Mouse (Mus musculus) forebrain, embryonic 13.5 days (tissue): ENCODE results near the gene Olfr1358. TPM values are rescaled to one million over a fixed set of nuclear protein-coding genes. Genes with fewer than 3 reads are reported as not detected.

Source experiments
- microRNA-seq: library from miRNA; unstranded; fragments of <30 nt; microRNA quantifications from one replicate; pipeline ENCODE4, GENCODE M21; 2016
- polyA plus RNA-seq: library from polyadenylated mRNA; unstranded; fragments of >200 nt; fragmentation: Nextera tagmentation; extraction: Ambion mirVana; gene quantifications from 2 replicates; pipeline ENCODE4 v1.2.1, GENCODE M21; 2015

The Olfr1358 gene
- polyA plus RNA-seq, 1 experiment from 2014 or later, result not detected

Small RNA genes within 50 kb of the gene (microRNA-seq; reads per million reads assigned to microRNA genes)
- not detected for gene Gm27541

Other genes starting within 250 kb of the Olfr1358 start
- 45.9 and 50.0 TPM in 2 replicates for gene Agpat3, start 164.9 kb upstream of the Olfr1358 start, polyA plus RNA-seq
- gene Rrp1, start 104.4 kb upstream of the Olfr1358 start, polyA plus RNA-seq, result 354 and 366 TPM in 2 replicates
- gene Cstb, start 91.8 kb upstream of the Olfr1358 start, polyA plus RNA-seq, result 91.7 and 116 TPM in 2 replicates
- 7.3 and 10.1 TPM in 2 replicates for gene Pdxk, start 52.5 kb upstream of the Olfr1358 start, polyA plus RNA-seq
- 31.5 and 42.4 TPM in 2 replicates for gene Ilvbl, start 56.9 kb downstream of the Olfr1358 start, polyA plus RNA-seq
- gene Syde1, start 74.5 kb downstream of the Olfr1358 start, polyA plus RNA-seq, result 4.6 and 5.2 TPM in 2 replicates
- not detected in 2 replicates for gene Olfr1357, start 100.6 kb downstream of the Olfr1358 start, polyA plus RNA-seq
- gene Casp14, start 200.9 kb downstream of the Olfr1358 start, polyA plus RNA-seq, result not detected in 2 replicates
- gene Ccdc105, start 235.6 kb downstream of the Olfr1358 start, polyA plus RNA-seq, result 0.13 and 0.21 TPM in 2 replicates